Mouse (Mus musculus): Measurements from ENCODE around the gene Cartpt. TPM values are rescaled to one million over a fixed set of nuclear protein-coding genes. Genes with fewer than 3 reads are reported as not detected.

Cartpt gene
- not detected in 2 replicates for polyA plus RNA-seq (2012)

GRCm38 (mm10) chr13:99900965-99901364, at the start of gene Cartpt:
Gene Cartpt, minus strand, starts transcription at chr13:99901091.

Other genes with a start within 250 kb of the Cartpt start
- gene Mccc2, start 114.5 kb upstream of the Cartpt start, polyA plus RNA-seq (2012), result 8.4 and 12.5 TPM in 2 replicates
- 4.1 and 5.0 TPM in 2 replicates for gene Bdp1, start 203.0 kb upstream of the Cartpt start, polyA plus RNA-seq (2012)
- 70.9 and 94.1 TPM in 2 replicates for gene Serf1, start 206.9 kb upstream of the Cartpt start, polyA plus RNA-seq (2012)
- gene Smn1, start 223.8 kb upstream of the Cartpt start, polyA plus RNA-seq (2012), result 85.9 and 90.0 TPM in 2 replicates